Comparison of ENCODE assay signal across 7 mouse cellular contexts in the genomic region with DNA sequence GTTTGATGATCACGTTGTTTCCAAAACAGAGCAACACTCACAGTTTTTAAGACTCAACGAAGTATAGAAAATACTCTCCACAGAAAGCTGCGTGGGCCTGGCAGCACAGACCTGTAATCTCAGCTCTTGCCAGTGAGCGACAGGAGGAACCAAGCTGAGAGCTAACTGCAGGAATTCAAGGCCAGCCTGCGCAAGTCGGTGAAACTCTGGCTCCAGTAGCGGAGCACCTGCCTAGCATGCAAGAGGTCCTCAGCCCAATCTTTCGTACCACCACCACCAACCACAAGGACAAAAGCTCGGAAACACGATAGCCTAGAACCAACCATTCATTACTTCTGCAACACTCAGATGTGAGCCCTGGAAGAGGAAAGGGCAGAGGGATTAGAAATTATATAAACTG. TPM values are rescaled to one million over a fixed set of nuclear protein-coding genes. Genes with fewer than 3 reads are reported as not detected.
DNase-seq lines count a peak whose midpoint lies in the region; ATAC-seq and TF ChIP-seq lines count a peak whose summit lies in the region.

No protein-coding gene starts in this region.

- no peak overlapping the region for H3K27ac ChIP-seq in lung, embryonic 14.5 days (ENCODE audit: low read depth)
- H3K27ac ChIP-seq in midbrain, embryonic 16.5 days (ENCODE audit: low read length), result no peak overlapping the region

- peak; percentile 19 for DNase-seq in lung, embryonic 14.5 days
- DNase-seq in lung, postnatal 10 days, result no peak
- peak; percentile 56 for DNase-seq in R1 (ENCODE audit: low read depth, low spot score)
- peak; percentile 26 for DNase-seq in retina, postnatal 1 day
- no peak for DNase-seq in c-Kit-positive CD71-positive TER-119-positive erythroid progenitor cells, embryonic 14.5 days (ENCODE audit: low spot score)

- no peaks in the 10 kb centered on the region for H3K9me3 ChIP-seq in lung, embryonic 14.5 days (ENCODE audit: low read depth, low read length)
- H3K9me3 ChIP-seq in midbrain, embryonic 16.5 days (replicated peaks; ENCODE audit: control insufficient read depth, low read length, poor library complexity, severe bottlenecking), result no peaks in the 10 kb centered on the region

- H3K27me3 ChIP-seq in lung, embryonic 14.5 days (ENCODE audit: insufficient read depth, low read length), result peaks cover 55% of the 10 kb centered on the region
- peaks cover 42% of the 10 kb centered on the region for H3K27me3 ChIP-seq in midbrain, embryonic 16.5 days (ENCODE audit: control insufficient read depth, insufficient read depth, low read depth, low read length)

- H3K4me3 ChIP-seq in lung, embryonic 14.5 days (ENCODE audit: low read depth, low read length), result peak overlapping the region; percentile 68; the same call in 1 of the 2 replicates
- H3K4me3 ChIP-seq in midbrain, embryonic 16.5 days (ENCODE audit: low read depth, low read length), result no peak overlapping the region

- ATAC-seq in lung, embryonic 14.5 days (ENCODE audit: insufficient read depth), result no peak
- ATAC-seq in granulocyte monocyte progenitor cell, adult 5-6 weeks (replicated peaks; ENCODE audit: poor library complexity, severe bottlenecking), result peak; percentile 19
- ATAC-seq in midbrain, embryonic 16.5 days, result no peak

- no peaks in the 10 kb centered on the region for H3K36me3 ChIP-seq in lung, embryonic 14.5 days (ENCODE audit: insufficient read depth)
- H3K36me3 ChIP-seq in midbrain, embryonic 16.5 days (ENCODE audit: control insufficient read depth, insufficient read depth, low read length), result no peaks in the 10 kb centered on the region

- whole genome bisulfite sequencing in lung, embryonic 14.5 days, result 14% methylated on average over 10 of the region's 10 CpGs
- 14% methylated on average over 10 of the region's 10 CpGs for WGBS in midbrain, embryonic 16.5 days

- H3K4me2 ChIP-seq in lung, embryonic 14.5 days, result peak overlapping the region; percentile 74
- no peak overlapping the region for H3K4me2 ChIP-seq in midbrain, embryonic 16.5 days (ENCODE audit: low read length)

- no peak overlapping the region for H3K9ac ChIP-seq in lung, embryonic 14.5 days
- no peak overlapping the region for H3K9ac ChIP-seq in midbrain, embryonic 16.5 days (ENCODE audit: low read depth, low read length)

- no peak for TF ChIP-seq CTCF in lung, embryonic 14.5 days (IDR thresholded peaks at IDR 0.05; ENCODE audit: low read depth)

- H3K4me1 ChIP-seq in lung, embryonic 14.5 days (ENCODE audit: insufficient read depth), result no peaks in the 10 kb centered on the region
- H3K4me1 ChIP-seq in midbrain, embryonic 16.5 days (ENCODE audit: control insufficient read depth, insufficient read depth, low read length), result peaks cover 15% of the 10 kb centered on the region

RNA-seq across cellular contexts. Expression of a gene that starts 2.0 kb away (rescaled TPM):
- polyA plus RNA-seq in lung, embryonic 14.5 days (2014; fragmentation: Nextera tagmentation; extraction: Ambion mirVana), result 4.7 and 5.7 TPM in 2 replicates
- total RNA-seq in granulocyte monocyte progenitor cell, adult 5-6 weeks (2014; fragmentation: Nextera tagmentation), result 46.8 and 48.4 TPM in 2 replicates
- 47.6 and 53.1 TPM in 2 replicates for total RNA-seq in granulocyte monocyte progenitor cell, adult 5-6 weeks (2017)
- 1.0 and 1.1 TPM in 2 replicates for polyA plus RNA-seq in midbrain, embryonic 16.5 days (2015; fragmentation: Nextera tagmentation; extraction: Ambion mirVana)

RNA-seq across cellular contexts. Expression of a gene that starts 28.8 kb away (rescaled TPM):
- polyA plus RNA-seq in lung, embryonic 14.5 days (2014; fragmentation: Nextera tagmentation; extraction: Ambion mirVana), result 9.0 and 9.2 TPM in 2 replicates
- 0.79 TPM in 1 of 2 replicates, not detected in the other for total RNA-seq in granulocyte monocyte progenitor cell, adult 5-6 weeks (2014; fragmentation: Nextera tagmentation)
- total RNA-seq in granulocyte monocyte progenitor cell, adult 5-6 weeks (2017), result 0.90 and 1.7 TPM in 2 replicates
- 5.5 and 7.6 TPM in 2 replicates for polyA plus RNA-seq in midbrain, embryonic 16.5 days (2015; fragmentation: Nextera tagmentation; extraction: Ambion mirVana)

RNA-seq across cellular contexts. Expression of a gene that starts 53.4 kb away (rescaled TPM):
- polyA plus RNA-seq in lung, embryonic 14.5 days (2014; fragmentation: Nextera tagmentation; extraction: Ambion mirVana), result 14.2 and 14.4 TPM in 2 replicates
- total RNA-seq in granulocyte monocyte progenitor cell, adult 5-6 weeks (2014; fragmentation: Nextera tagmentation), result 19.3 and 23.8 TPM in 2 replicates
- 4.1 and 5.1 TPM in 2 replicates for total RNA-seq in granulocyte monocyte progenitor cell, adult 5-6 weeks (2017)
- polyA plus RNA-seq in midbrain, embryonic 16.5 days (2015; fragmentation: Nextera tagmentation; extraction: Ambion mirVana), result 7.0 and 8.3 TPM in 2 replicates

Comparison
In these comparisons a context has a peak if more than half of its experiments do, and no peak if none do; other contexts are left out.
1. DNase-seq: peak in lung, embryonic 14.5 days (single experiment), R1 (single experiment) and retina, postnatal 1 day (single experiment); none in lung, postnatal 10 days (single experiment) and c-Kit-positive CD71-positive TER-119-positive erythroid progenitor cells, embryonic 14.5 days (single experiment).